Mouse (Mus musculus): ENCODE measurements around the gene Dcpp3.
"Not testable (repeated sequence)": the region's sequence is repeated elsewhere in the genome, so short reads cannot be mapped to it uniquely, and the experiment has no call there.

The Dcpp3 gene

DNA sequence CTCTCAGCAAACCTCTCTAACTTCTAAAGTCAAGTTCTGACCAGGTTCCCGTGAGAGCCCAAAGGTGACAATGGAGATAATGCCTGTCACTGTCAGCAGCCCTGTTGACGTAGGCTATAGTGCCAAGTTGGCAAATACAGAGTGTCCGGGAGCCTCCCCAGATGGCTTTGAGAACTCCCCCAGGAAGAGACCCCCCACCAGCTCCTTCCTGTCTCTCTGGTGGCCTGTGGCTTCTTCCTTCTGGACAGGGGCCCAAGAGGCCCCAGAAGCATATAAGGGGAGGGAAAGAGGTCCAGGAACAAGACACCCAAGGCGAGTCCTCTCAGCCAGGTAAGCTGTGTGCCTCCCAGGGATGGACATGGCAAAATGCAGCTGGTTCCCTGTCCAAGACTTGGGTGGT lies at the start of gene Dcpp3:
TSS of gene Dcpp3 (plus strand) at position 301 of the 400 bp plus-strand sequence.
- DNase-seq, result not testable (repeated sequence)

DNA sequence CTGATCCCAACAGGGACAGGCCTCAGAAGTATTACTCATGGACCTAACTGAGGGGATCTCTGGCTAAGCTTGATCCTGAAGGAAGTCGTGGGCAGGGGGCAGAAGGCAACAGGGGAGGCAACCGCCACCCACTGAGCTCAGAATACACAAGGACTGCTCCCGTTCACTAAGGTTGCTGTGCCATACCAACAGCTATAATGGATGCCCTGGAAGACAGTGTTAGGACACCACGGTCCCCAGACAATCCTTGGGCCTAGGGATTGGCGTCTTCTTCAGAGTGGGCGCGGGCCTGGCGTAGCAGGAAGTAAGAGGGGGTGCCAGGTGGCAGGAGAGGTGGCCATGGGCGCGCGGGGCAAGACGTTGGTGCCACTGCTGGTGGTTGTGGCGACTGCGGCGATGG lies 49.5 kb upstream of the Dcpp3 start, which contains the start of gene Prss21:
TSS of gene Prss21 (plus strand) at position 301 of the 400 bp plus-strand sequence.
- no peak for DNase-seq

- no peak for DNase-seq
Observed at GRCm38 (mm10) chr17:23868513-23868912, 48.7 kb upstream of the Dcpp3 start.

GRCm38 (mm10) chr17:23873884-23874856 lies 43.1 kb upstream of the Dcpp3 start:
- peak; percentile 28 for DNase-seq

DNA sequence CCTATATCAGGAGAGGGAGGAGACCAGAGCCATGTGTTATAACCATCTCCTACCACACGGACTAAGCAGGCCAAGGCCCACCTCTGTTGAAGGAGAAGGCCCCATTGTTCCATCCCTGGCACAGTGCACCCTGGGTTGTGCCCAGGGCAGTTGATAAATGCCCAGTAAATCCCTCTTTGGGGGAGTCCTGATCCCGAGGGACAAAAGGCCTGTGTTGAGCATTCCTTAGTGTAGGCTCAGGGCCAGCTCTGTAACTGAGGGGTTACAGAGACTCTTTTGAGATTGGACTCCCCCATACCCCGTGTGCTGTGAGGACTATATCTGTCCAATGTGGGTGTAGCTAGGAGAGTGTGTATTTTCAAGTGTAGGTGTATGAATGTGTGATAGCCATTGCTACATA lies 40.5 kb upstream of the Dcpp3 start:
- no peak for DNase-seq

DNA sequence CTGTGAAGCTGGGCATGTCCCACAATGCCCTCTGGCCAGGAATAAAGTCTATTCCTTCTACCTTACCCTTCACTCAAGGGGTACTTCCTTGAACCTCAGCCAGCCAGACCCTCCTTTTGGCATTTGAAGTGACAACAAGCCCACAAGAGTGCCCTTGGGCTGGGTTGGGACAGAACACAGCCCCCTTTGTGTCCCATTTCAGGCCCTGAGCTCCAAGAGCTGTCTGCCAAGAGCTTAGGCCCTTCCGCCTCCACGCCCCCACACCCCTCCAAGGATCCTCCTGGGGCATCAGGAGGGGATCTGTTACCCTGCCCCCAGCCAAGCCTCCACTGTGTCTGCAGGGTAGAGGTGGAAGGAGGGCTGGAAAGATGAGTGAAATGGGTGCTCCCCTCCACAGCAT lies 40.1 kb upstream of the Dcpp3 start:
- no peak for DNase-seq

DNA sequence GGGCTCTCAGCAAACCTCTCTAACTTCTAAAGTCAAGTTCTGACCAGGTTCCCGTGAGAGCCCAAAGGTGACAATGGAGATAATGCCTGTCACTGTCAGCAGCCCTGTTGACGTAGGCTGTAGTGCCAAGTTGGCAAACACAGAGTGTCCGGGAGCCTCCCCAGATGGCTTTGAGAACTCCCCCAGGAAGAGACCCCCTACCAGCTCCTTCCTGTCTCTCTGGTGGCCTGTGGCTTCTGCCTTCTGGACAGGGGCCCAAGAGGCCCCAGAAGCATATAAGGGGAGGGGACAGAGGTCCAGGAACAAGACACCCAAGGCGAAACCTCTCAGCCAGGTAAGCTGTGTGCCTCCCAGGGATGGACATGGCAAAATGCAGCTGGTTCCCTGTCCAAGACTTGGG lies 36.7 kb upstream of the Dcpp3 start, which contains the start of the genes Dcpp1 and Dcpp2:
TSS of gene Dcpp1 (plus strand) at position 301 of the 400 bp plus-strand sequence.
TSS of gene Dcpp2 (plus strand) at position 305 of the 400 bp plus-strand sequence.
- DNase-seq, result not testable (repeated sequence)

DNA sequence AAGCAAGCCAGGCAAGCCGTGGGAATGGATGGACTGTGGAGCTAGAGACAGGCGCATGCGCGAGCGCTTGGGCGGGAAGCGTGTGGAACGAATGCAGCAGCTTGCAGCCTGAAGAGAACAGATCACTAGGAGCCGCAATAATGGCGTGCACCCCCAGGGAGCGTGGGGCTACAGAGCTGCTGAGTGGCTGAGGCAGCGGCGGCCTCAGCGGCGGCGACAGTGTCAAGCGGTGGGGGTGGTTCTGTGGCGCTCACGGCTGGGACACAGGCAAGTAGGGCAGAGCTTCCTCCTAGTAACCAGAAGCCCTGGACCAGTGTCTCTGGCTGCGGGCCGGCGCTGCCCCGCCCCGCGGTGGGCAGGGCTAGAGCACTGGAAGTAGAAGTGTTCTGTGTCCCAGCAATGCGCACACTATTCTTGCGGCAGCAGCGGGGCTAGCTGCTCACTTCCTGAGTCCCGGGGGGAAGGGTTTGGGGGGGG lies 7.3 kb downstream of the Dcpp3 start:
- peak; percentile 97 for DNase-seq

DNA sequence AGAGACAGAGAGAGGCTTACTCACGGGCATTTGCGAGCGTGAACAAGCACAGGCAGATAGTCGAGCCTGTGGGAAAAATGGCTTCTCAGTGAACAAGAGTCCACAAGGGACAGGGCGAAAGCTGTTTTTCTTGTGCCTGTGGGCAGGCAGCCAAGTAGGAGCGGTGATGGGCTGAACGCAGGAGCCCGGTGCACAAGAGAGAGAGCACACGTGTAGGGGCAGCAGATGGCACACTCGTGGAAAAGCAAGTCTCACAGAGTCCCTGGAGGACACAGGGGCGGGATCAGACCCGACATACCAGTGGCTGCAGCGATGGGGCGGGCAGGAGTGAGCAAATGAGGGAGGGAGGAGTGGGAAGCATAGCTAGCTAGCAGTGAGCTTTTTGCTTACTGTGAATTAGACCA lies 7.8 kb downstream of the Dcpp3 start:
- DNase-seq, result peak; percentile 88

DNA sequence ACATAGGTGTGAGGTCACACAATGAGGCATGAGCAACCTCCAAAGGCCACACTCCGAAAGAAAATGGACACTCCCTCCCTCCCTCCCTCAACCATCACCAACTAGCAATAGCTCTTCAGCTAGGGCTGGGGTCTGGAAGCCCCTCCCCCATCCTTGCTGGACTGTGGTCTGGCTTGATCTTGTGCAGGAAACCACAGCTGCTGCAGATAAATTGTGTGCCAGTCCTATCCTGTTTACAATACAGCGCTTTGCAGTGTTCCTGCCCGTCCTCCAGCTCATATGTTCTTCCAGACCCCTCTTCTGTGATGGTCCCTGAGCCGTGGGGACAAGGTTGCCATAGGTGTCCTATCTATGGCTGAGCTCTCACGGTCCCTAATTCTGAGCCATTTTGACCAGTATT lies 13.9 kb downstream of the Dcpp3 start:
- DNase-seq, result no peak

- DNase-seq, result no peak
Observed at GRCm38 (mm10) chr17:23941372-23941771, 24.1 kb downstream of the Dcpp3 start, which contains the start of gene Sbp. Sbp (plus strand) TSS chr17:23941672.

DNA sequence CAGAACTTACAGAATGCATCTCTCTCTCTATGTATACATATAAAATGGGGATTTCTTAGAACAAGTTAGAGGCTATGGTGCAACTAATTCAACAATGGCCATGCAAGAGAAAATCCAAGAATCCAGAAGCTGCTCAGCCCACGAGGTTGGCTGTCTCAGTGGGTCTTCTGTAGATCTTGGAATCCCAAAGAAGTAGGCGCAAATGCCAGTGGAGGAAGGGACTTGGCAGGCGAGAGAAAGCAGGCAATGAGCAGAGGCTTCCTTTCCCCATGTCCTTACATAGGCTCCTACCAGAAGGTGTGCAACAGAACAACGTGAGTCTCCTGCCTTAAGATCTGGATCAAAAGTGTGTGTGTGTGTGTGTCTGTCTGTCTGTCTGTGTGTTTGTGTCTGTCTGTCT lies 30.2 kb downstream of the Dcpp3 start:
- DNase-seq, result not testable (repeated sequence)

DNA sequence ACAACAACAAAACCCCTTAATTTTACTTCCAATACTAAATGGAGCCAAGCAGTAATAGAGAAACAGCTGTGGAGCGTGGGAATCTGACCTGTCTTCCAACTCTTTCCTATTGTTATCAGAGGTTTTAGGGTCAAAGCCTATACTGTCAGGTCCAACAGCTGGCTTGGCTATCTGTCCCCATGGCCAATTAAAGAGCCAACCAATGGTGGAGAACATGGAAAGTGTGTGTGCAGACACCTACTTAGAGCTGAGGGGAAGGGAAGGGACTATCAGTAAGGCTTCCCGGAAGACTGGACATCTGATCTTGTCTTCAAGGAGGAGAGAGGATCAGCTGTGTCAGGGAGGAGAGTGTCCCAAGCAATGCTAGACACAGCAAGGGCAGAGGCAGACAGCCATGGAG lies 31.8 kb downstream of the Dcpp3 start:
- DNase-seq, result no peak

GRCm38 (mm10) chr17:23950828-23951227 lies 33.6 kb downstream of the Dcpp3 start:
- DNase-seq, result not testable (repeated sequence)

- no peak for DNase-seq
Observed at GRCm38 (mm10) chr17:23955174-23955573, 37.9 kb downstream of the Dcpp3 start, which contains the start of gene Sbpl. Sbpl (minus strand) TSS chr17:23955274.

DNA sequence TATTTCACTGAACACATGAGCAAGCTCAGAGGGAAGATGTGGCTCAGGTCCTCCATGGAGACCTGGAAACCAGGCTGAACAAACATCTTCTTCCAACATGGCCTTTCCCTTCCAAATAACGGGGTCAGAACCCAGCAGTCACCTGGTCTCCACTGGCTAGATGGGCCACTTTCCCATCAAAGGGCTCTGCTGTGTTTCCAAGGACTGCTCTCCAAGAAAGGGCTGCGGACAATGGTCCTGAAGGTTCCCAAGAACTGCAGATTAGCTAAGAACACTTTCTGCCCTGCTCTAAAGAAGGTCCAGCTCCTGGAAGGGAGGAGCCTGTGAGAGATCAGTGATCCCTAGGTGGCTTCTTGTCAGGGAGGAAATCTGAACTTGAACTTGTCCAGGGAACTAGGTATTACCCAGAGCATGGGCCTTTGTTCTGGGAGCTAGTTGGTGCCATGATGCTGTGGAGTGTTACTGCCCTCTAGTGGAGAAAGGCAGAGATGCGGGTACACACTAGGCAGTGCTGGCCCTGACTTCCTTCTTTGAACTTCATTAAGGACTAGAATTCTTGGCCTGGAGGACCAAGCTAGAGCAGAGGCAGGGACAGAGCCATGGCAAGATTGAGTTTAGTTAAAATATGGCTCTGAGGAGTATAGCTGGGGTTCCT lies 43.0 kb downstream of the Dcpp3 start:
- peak; percentile 62 for DNase-seq

GRCm38 (mm10) chr17:23961573-23962122 lies 44.4 kb downstream of the Dcpp3 start:
- no peak for DNase-seq

DNA sequence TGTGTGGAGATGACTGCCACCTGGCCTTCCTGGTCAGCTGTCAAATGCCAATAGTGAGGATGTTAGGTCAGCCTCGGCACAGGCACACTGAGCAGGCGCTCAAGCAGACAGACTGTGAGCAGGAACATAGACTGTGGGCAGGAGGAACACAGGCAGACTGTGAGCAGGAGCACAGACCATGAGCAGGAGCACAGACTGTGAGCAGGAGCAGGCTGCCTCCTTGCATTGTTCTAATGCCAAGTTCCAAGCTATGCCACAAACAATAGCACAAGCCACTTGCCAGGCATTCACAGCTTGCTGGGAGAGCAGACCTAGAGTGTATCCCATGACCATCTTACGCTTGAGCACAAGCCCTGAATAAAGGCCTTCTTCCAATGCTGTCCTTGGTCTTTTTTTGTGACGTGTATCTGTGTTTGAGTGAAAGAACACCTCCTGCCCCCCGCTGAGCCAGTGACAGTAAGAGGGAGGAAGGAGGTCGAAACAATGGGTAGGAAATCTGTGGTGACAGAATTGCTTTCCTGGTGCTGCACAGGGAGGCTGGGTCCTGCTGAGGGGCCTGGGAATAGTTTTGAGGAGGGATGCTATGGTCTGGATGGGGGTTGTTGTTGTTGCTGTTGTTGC lies 48.7 kb downstream of the Dcpp3 start:
- peak; percentile 48 for DNase-seq

- DNase-seq, result no peak
Observed at GRCm38 (mm10) chr17:23966658-23967401, 49.6 kb downstream of the Dcpp3 start.

GRCm38 (mm10) chr17:23968780-23969179 lies 51.5 kb downstream of the Dcpp3 start:
- no peak for DNase-seq

All from cerebellum, adult 11-12 months (tissue).